Mouse (Mus musculus) testis, adult 2 months (tissue): ENCODE data around the gene Dact3.
A peak's percentile ranks its signal among the peaks of the same experiment; 100 is the strongest.

Experiments used
- CTCF ChIP-seq: fragments of 200-500 bp; IDR thresholded peaks from 2 replicates; pipeline ENCODE4 v1.5.1; 2012; ENCODE audit warnings: low read depth, mild to moderate bottlenecking, inconsistent platforms, low read length, moderate library complexity; ENCODE audit not compliant: control insufficient read depth, insufficient read depth, insufficient replicate concordance
- POLR2A ChIP-seq: fragments of 200-500 bp; IDR thresholded peaks from 2 replicates; pipeline ENCODE4 v1.6.1; 2012; ENCODE audit warnings: low read depth, mild to moderate bottlenecking, inconsistent platforms, low read length, moderate library complexity; ENCODE audit not compliant: control insufficient read depth

GRCm38 (mm10) chr7:16885905-16886304 lies 10.8 kb downstream of the Dact3 start:
- TF ChIP-seq POLR2A (peak; percentile 59), CTCF (no peak)
